Mouse (Mus musculus) MEL (cell line): ENCODE results near the gene Gtpbp8. TPM values are rescaled to one million over a fixed set of nuclear protein-coding genes. Genes with fewer than 3 reads are reported as not detected.

Experiments used
- DNase-seq: peaks from one replicate; pipeline ENCODE4 v3.0.0; 2011; ENCODE audit warnings: low read depth, low spot score
- H3K27ac ChIP-seq: 2 replicates; pipeline ENCODE4 v1.5.1; 2012; ENCODE audit warnings: low read depth, mild to moderate bottlenecking, control low read depth, low read length, moderate library complexity; ENCODE audit not compliant: control insufficient read depth
- H3K27me3 ChIP-seq, 2 experiments: fragments of 150-350 bp in 1 of 2; sonication (generic) in 1 of 2; 2 replicates each; pipeline ENCODE4 v1.6.1; 2012; ENCODE audit warnings: low read length in 2 of 2, mild to moderate bottlenecking in 2 of 2, improper control_type of control experiment in 1 of 2, moderate library complexity in 1 of 2; ENCODE audit not compliant: insufficient read depth in 2 of 2, control insufficient read depth in 1 of 2
- H3K36me3 ChIP-seq, 2 experiments: 2 replicates each; pipeline ENCODE4 v1.6.1; 2012 to 2014; ENCODE audit warnings: low read length in 2 of 2, improper control_type of control experiment in 1 of 2, inconsistent platforms in 1 of 2, mild to moderate bottlenecking in 1 of 2; ENCODE audit not compliant: insufficient read depth in 2 of 2, control insufficient read depth in 1 of 2
- H3K4me1 ChIP-seq, 2 experiments: fragments of 150-350 bp in 1 of 2; sonication (generic) in 1 of 2; 2 replicates each; pipeline ENCODE4 v1.6.1; 2012; ENCODE audit warnings: low read length in 2 of 2, improper control_type of control experiment in 1 of 2, mild to moderate bottlenecking in 1 of 2; ENCODE audit not compliant: insufficient read depth in 2 of 2, control insufficient read depth in 1 of 2
- H3K4me3 ChIP-seq, 2 experiments: fragments of 150-350 bp in 1 of 2; sonication (generic) in 1 of 2; 2 replicates each; pipeline ENCODE4 v1.5.1; 2012; ENCODE audit warnings: low read depth in 2 of 2, low read length in 2 of 2, mild to moderate bottlenecking in 2 of 2, moderate library complexity in 2 of 2, control low read depth in 1 of 2, improper control_type of control experiment in 1 of 2; ENCODE audit not compliant: control insufficient read depth in 1 of 2, insufficient read depth in 1 of 2
- H3K79me2 ChIP-seq: 2 replicates; pipeline ENCODE4 v1.6.1; 2012; ENCODE audit warnings: mild to moderate bottlenecking, low read length, moderate library complexity; ENCODE audit not compliant: control insufficient read depth, poor library complexity, insufficient read depth
- H3K9ac ChIP-seq: 2 replicates; pipeline ENCODE4 v1.6.1; 2012; ENCODE audit warnings: low read depth, mild to moderate bottlenecking, control low read depth, low read length, moderate library complexity; ENCODE audit not compliant: control insufficient read depth, poor library complexity, severe bottlenecking
- H3K9me3 ChIP-seq: fragments of 150-350 bp; sonication (generic); replicated peaks from 2 replicates; pipeline ENCODE4 v1.6.1; 2012; ENCODE audit warnings: mild to moderate bottlenecking, low read length, improper control_type of control experiment, moderate library complexity; ENCODE audit not compliant: insufficient read depth
- CTCF ChIP-seq, 3 experiments: IDR thresholded peaks in 2 of 3; conservative IDR thresholded peaks in 1 of 3; 2 replicates each; pipeline ENCODE4 v1.5.1; 2011 to 2012; ENCODE audit warnings: low read length in 3 of 3, low read depth in 2 of 3, mild to moderate bottlenecking in 2 of 3, improper control_type of control experiment in 1 of 3, inconsistent platforms in 1 of 3, mixed read lengths in 1 of 3, moderate library complexity in 1 of 3; ENCODE audit not compliant: control insufficient read depth in 1 of 3, insufficient read depth in 1 of 3, poor library complexity in 1 of 3, severe bottlenecking in 1 of 3
- E2F4 ChIP-seq: IDR thresholded peaks from 2 replicates; pipeline ENCODE4 v1.6.1; 2011; ENCODE audit warnings: low read depth, low read length, improper control_type of control experiment, borderline replicate concordance
- ELF1 ChIP-seq: IDR thresholded peaks from 2 replicates; pipeline ENCODE4 v1.6.1; 2014; ENCODE audit warnings: low read depth, mild to moderate bottlenecking, inconsistent platforms, low read length, improper control_type of control experiment, moderate library complexity
- EP300 ChIP-seq, 2 experiments: IDR thresholded peaks; 2 replicates each; pipeline ENCODE4 v1.6.1; 2011; ENCODE audit warnings: improper control_type of control experiment in 2 of 2, low read length in 2 of 2, low read depth in 1 of 2, mild to moderate bottlenecking in 1 of 2
- GABPA ChIP-seq: IDR thresholded peaks from 2 replicates; pipeline ENCODE4 v1.6.1; 2012; ENCODE audit warnings: low read depth, mild to moderate bottlenecking, inconsistent platforms, low read length, improper control_type of control experiment, moderate library complexity
- GATA1 ChIP-seq: IDR thresholded peaks from 2 replicates; pipeline ENCODE4 v1.6.1; 2011; ENCODE audit warnings: low read depth, low read length, improper control_type of control experiment
- HCFC1 ChIP-seq: IDR thresholded peaks from 2 replicates; pipeline ENCODE4 v1.6.1; 2012; ENCODE audit warnings: low read depth, mild to moderate bottlenecking, inconsistent platforms, low read length, improper control_type of control experiment, moderate library complexity
- JUND ChIP-seq: IDR thresholded peaks from 2 replicates; pipeline ENCODE4 v1.6.1; 2011; ENCODE audit warnings: low read depth, mild to moderate bottlenecking, improper control_type of control experiment, low read length
- MAX ChIP-seq: IDR thresholded peaks from 2 replicates; pipeline ENCODE4 v1.6.1; 2011; ENCODE audit warnings: low read length, improper control_type of control experiment
- MAZ ChIP-seq: IDR thresholded peaks from 2 replicates; pipeline ENCODE4 v1.6.1; 2012; ENCODE audit warnings: low read depth, mild to moderate bottlenecking, inconsistent platforms, low read length, improper control_type of control experiment
- MEF2A ChIP-seq: IDR thresholded peaks from 2 replicates; pipeline ENCODE4 v1.6.1; 2014; ENCODE audit warnings: low read depth, mild to moderate bottlenecking, inconsistent platforms, low read length, improper control_type of control experiment; ENCODE audit not compliant: poor library complexity, insufficient replicate concordance, severe bottlenecking; ENCODE audit errors: extremely low read depth
- MYB ChIP-seq: IDR thresholded peaks from 2 replicates; pipeline ENCODE4 v1.6.1; 2011; ENCODE audit warnings: mild to moderate bottlenecking, low read depth, low read length, improper control_type of control experiment
- NELFE ChIP-seq: IDR thresholded peaks from 2 replicates; pipeline ENCODE4 v1.6.1; 2011; ENCODE audit warnings: low read depth, low read length, improper control_type of control experiment
- NRF1 ChIP-seq: IDR thresholded peaks from 2 replicates; pipeline ENCODE4 v1.6.1; 2014; ENCODE audit warnings: low read depth, mild to moderate bottlenecking, inconsistent platforms, low read length, improper control_type of control experiment, moderate library complexity; ENCODE audit not compliant: poor library complexity, insufficient read depth, severe bottlenecking
- POLR2AphosphoS5 ChIP-seq: IDR thresholded peaks from 2 replicates; pipeline ENCODE4 v1.6.1; 2012; ENCODE audit warnings: low read depth, borderline replicate concordance, mild to moderate bottlenecking, inconsistent platforms, low read length, moderate library complexity, mixed read lengths
- RAD21 ChIP-seq: IDR thresholded peaks from 2 replicates; pipeline ENCODE4 v1.6.1; 2011; ENCODE audit warnings: mild to moderate bottlenecking, low read depth, low read length, improper control_type of control experiment
- SMC3 ChIP-seq: IDR thresholded peaks from 2 replicates; pipeline ENCODE4 v1.6.1; 2011; ENCODE audit warnings: low read depth, low read length, improper control_type of control experiment
- TAL1 ChIP-seq: IDR thresholded peaks from 2 replicates; pipeline ENCODE4 v1.6.1; 2012; ENCODE audit warnings: mild to moderate bottlenecking, inconsistent platforms, low read length, moderate library complexity, mixed read lengths
- TBP ChIP-seq: IDR thresholded peaks from 2 replicates; pipeline ENCODE4 v1.8.0; 2011; ENCODE audit warnings: low read depth, low read length, improper control_type of control experiment
- UBTF ChIP-seq: IDR thresholded peaks from 2 replicates; pipeline ENCODE4 v1.6.1; 2012; ENCODE audit warnings: low read depth, mild to moderate bottlenecking, inconsistent platforms, low read length, improper control_type of control experiment, moderate library complexity, borderline replicate concordance; ENCODE audit not compliant: insufficient read depth
- USF1 ChIP-seq: IDR thresholded peaks from 2 replicates; pipeline ENCODE4 v1.6.1; 2014; ENCODE audit warnings: low read depth, mild to moderate bottlenecking, inconsistent platforms, low read length, improper control_type of control experiment, moderate library complexity
- ZMIZ1 ChIP-seq: IDR thresholded peaks from 2 replicates; pipeline ENCODE4 v1.6.1; 2012; ENCODE audit warnings: low read depth, mild to moderate bottlenecking, inconsistent platforms, low read length, improper control_type of control experiment, moderate library complexity
- ZNF384 ChIP-seq: IDR thresholded peaks from 2 replicates; pipeline ENCODE4 v1.6.1; 2012; ENCODE audit warnings: low read depth, mild to moderate bottlenecking, inconsistent platforms, low read length, improper control_type of control experiment
- polyA plus RNA-seq, 2 experiments: library from polyadenylated mRNA; stranded (reverse) in 1 of 2; unstranded in 1 of 2; fragments of >175 nt in 1 of 2; fragments of >200 nt in 1 of 2; gene quantifications; 2 replicates each; pipeline versions ENCODE4 v1.2.1 to v1.2.4; 2012; ENCODE audit warnings: low replicate concordance in 2 of 2, low read depth in 1 of 2; ENCODE audit not compliant: insufficient read length in 2 of 2, insufficient read depth in 1 of 2, missing spikeins in 1 of 2
- total RNA-seq: library from RNA; depleted of rRNA; stranded (reverse); fragments of 300-350 nt; gene quantifications from 2 replicates; pipeline ENCODE4 v1.2.3, GENCODE M21; 2012

Gtpbp8 gene
- total and polyA plus RNA-seq, 3 experiments = 10.7 to 14.4 TPM; not detected in 1

GRCm38 (mm10) chr16:44780751-44781150 lies 34.6 kb upstream of the Gtpbp8 start:
- no peak overlapping the region for H3K27ac ChIP-seq
- H3K36me3 ChIP-seq = peaks cover 0 to 13% of the 10 kb centered on the region in 2 experiments; a peak in 2 of 4 replicates
- no peaks in the 10 kb centered on the region for H3K79me2 ChIP-seq
- peak; percentile 35 for DNase-seq
- H3K9me3 ChIP-seq = no peaks in the 10 kb centered on the region
- peaks cover 0 to 3% of the 10 kb centered on the region in 2 experiments; a peak in 1 of 4 replicates for H3K4me1 ChIP-seq
- H3K27me3 ChIP-seq = no peaks in the 10 kb centered on the region
- no peak overlapping the region for H3K4me3 ChIP-seq
- peak; percentile 54 for TF ChIP-seq ZNF384
- TF ChIP-seq CTCF (IDR thresholded peaks at IDR 0.05 in 2 of 3, conservative IDR thresholded peaks at IDR 0.05 in 1 of 3; ENCODE audit: control insufficient read depth in 1 of 3, insufficient read depth in 1 of 3, low read depth in 2 of 3, low read length in 3 of 3, poor library complexity in 1 of 3, severe bottlenecking in 1 of 3) = peak in 1 of 3 experiments; percentile 36; a peak in 2 of 6 replicates
- peak; percentile 44 for TF ChIP-seq SMC3
- peak; percentile 17 for TF ChIP-seq RAD21
- no peak for TF ChIP-seq MYB
- TF ChIP-seq, all 39 proteins: peak for 4
- H3K9ac ChIP-seq = no peak overlapping the region

GRCm38 (mm10) chr16:44779494-44779893 lies 33.3 kb upstream of the Gtpbp8 start:
- Histone ChIP-seq H3K79me2 (no peaks in the 10 kb centered on the region), H3K27me3 (no peaks in the 10 kb centered on the region), H3K27ac (peak overlapping the region; percentile 85), H3K36me3 (peaks cover 0 to 18% of the 10 kb centered on the region in 2 experiments; a peak in 2 of 4 replicates), H3K9ac (peak overlapping the region; percentile 63), H3K4me3 (peak overlapping the region; percentile 47 to 52; a peak in 3 of 4 replicates), H3K9me3 (no peaks in the 10 kb centered on the region), H3K4me1 (peaks cover 0 to 3% of the 10 kb centered on the region in 2 experiments; a peak in 1 of 4 replicates)
- DNase-seq = peak; percentile 36
- TF ChIP-seq EP300 (IDR thresholded peaks at IDR 0.05; ENCODE audit: low read depth in 1 of 2, low read length in 2 of 2) (no peak), ELF1 (no peak), MAZ (no peak), TBP (no peak), POLR2AphosphoS5 (no peak), USF1 (no peak), NELFE (no peak), E2F4 (no peak), NRF1 (no peak), MEF2A (no peak), ZMIZ1 (no peak), UBTF (no peak), CTCF (IDR thresholded peaks at IDR 0.05 in 2 of 3, conservative IDR thresholded peaks at IDR 0.05 in 1 of 3; ENCODE audit: control insufficient read depth in 1 of 3, insufficient read depth in 1 of 3, low read depth in 2 of 3, low read length in 3 of 3, poor library complexity in 1 of 3, severe bottlenecking in 1 of 3) (no peak), MAX (no peak), GABPA (no peak), ZNF384 (no peak), TAL1 (no peak), HCFC1 (no peak), GATA1 (no peak), JUND (no peak)
